Mouse (Mus musculus) stomach, postnatal 0 days (tissue): Measurements from ENCODE around the gene Myl9. TPM values are rescaled to one million over a fixed set of nuclear protein-coding genes. Genes with fewer than 3 reads are reported as not detected.
"Not testable (repeated sequence)": the region's sequence is repeated elsewhere in the genome, so short reads cannot be mapped to it uniquely, and the experiment has no call there.

Source experiments
- ATAC-seq: fragments of 200-750 bp; cut with Nextera tagmentation; 2 replicates; pipeline ENCODE4 v1.8.0; 2017; ENCODE audit not compliant: low FRiP score, low TSS enrichment
- DNase-seq: peaks from one replicate; pipeline ENCODE4 v3.0.0-alpha.2; 2016; ENCODE audit warnings: low spot score
- H3K27ac ChIP-seq: fragments of 300-500 bp; sonication (generic); replicated peaks from 2 replicates; pipeline ENCODE4 v1.5.1; 2014; ENCODE audit warnings: mild to moderate bottlenecking, control low read depth
- H3K27me3 ChIP-seq: fragments of 300-500 bp; sonication (generic); 2 replicates; pipeline ENCODE4 v1.6.1; 2014; ENCODE audit warnings: low read length; ENCODE audit not compliant: control insufficient read depth, insufficient read depth
- H3K36me3 ChIP-seq: fragments of 300-500 bp; sonication (generic); 2 replicates; pipeline ENCODE4 v1.6.1; 2014; ENCODE audit warnings: low read length, mixed read lengths; ENCODE audit not compliant: control insufficient read depth, insufficient read depth
- H3K4me1 ChIP-seq: fragments of 300-500 bp; sonication (generic); replicated peaks from 2 replicates; pipeline ENCODE4 v1.6.1; 2014; ENCODE audit warnings: antibody characterized with exemption; ENCODE audit not compliant: control insufficient read depth, insufficient read depth
- H3K4me2 ChIP-seq: fragments of 300-500 bp; sonication (generic); replicated peaks from 2 replicates; pipeline ENCODE4 v1.6.1; 2014; ENCODE audit warnings: low read depth, mild to moderate bottlenecking, control low read depth, moderate library complexity
- H3K4me3 ChIP-seq: fragments of 300-500 bp; sonication (generic); 2 replicates; pipeline ENCODE4 v1.5.1; 2014; ENCODE audit warnings: low read depth, low read length, control low read depth
- H3K9ac ChIP-seq: fragments of 300-500 bp; sonication (generic); 2 replicates; pipeline ENCODE4 v1.6.1; 2014; ENCODE audit warnings: mild to moderate bottlenecking, low read length, control low read depth, mixed read lengths
- H3K9me3 ChIP-seq: fragments of 300-500 bp; sonication (generic); 2 replicates; pipeline ENCODE4 v1.6.1; 2016; ENCODE audit warnings: low read length; ENCODE audit not compliant: control insufficient read depth
- CTCF ChIP-seq: IDR thresholded peaks from 2 replicates; pipeline ENCODE4 v1.5.1; 2016; ENCODE audit warnings: antibody characterized with exemption, low read depth, mild to moderate bottlenecking, moderate library complexity
- EP300 ChIP-seq: optimal IDR thresholded peaks from 2 replicates; pipeline ENCODE3; 2016; ENCODE audit warnings: antibody characterized with exemption
- WGBS: fragments of 180-500 bp; shearing (Covaris S2); extraction: QIAGEN DNeasy Blood & Tissue Kit; methylation state at CpG from one replicate; pipeline ENCODE4 v1.1.7; 2014; 5-methylcytosine and 5-hydroxymethylcytosine counted together
- polyA plus RNA-seq: library from polyadenylated mRNA; unstranded; fragments of >200 nt; fragmentation: Nextera tagmentation; extraction: Ambion mirVana; gene quantifications from 2 replicates; pipeline ENCODE4 v1.2.1, GENCODE M21; 2015

Myl9 gene
- polyA plus RNA-seq, 1 experiment from 2014 or later: 2,268 TPM

- TF ChIP-seq CTCF (no peak), EP300 (peak; percentile 77)
- 0 out of 2 replicates have a peak, but pooled peaks cover 2% of the 10 kb centered on the region for H3K36me3 ChIP-seq
- peak; percentile 16 for DNase-seq
- WGBS: 67% methylated on average over 10 of the region's 10 CpGs
- H3K4me1 ChIP-seq: no peaks in the 10 kb centered on the region
- H3K9ac ChIP-seq: no peak overlapping the region
- H3K27me3 ChIP-seq: no peaks in the 10 kb centered on the region
- no peak overlapping the region for H3K4me3 ChIP-seq
- H3K27ac ChIP-seq: no peak overlapping the region
- ATAC-seq: peak; percentile 28; the same call in 1 of the 2 replicates
- H3K4me2 ChIP-seq: no peak overlapping the region
- H3K9me3 ChIP-seq: no peaks in the 10 kb centered on the region
Measured at GRCm38 (mm10) chr2:156782481-156783348, 7.5 kb downstream of the Myl9 start.

- Histone ChIP-seq H3K4me2 (no peak overlapping the region), H3K4me1 (no peaks in the 10 kb centered on the region), H3K27ac (no peak overlapping the region), H3K27me3 (no peaks in the 10 kb centered on the region), H3K36me3 (0 out of 2 replicates have a peak, but pooled peaks cover 2% of the 10 kb centered on the region), H3K4me3 (no peak overlapping the region), H3K9ac (no peak overlapping the region), H3K9me3 (no peaks in the 10 kb centered on the region)
- TF ChIP-seq CTCF (no peak), EP300 (peak; percentile 53)
- DNase-seq (peak; percentile 55), ATAC-seq (peak; percentile 38; the same call in 1 of the 2 replicates)
- 50% methylated on average over 9 of the region's 9 CpGs for WGBS
Measured at GRCm38 (mm10) chr2:156783349-156783728, 8.1 kb downstream of the Myl9 start.

GRCm38 (mm10) chr2:156784016-156784585 is 8.9 kb downstream of the Myl9 start:
- no peak overlapping the region for H3K9ac ChIP-seq
- no peaks in the 10 kb centered on the region for H3K27me3 ChIP-seq
- H3K9me3 ChIP-seq: no peaks in the 10 kb centered on the region
- ATAC-seq: no peak
- H3K4me1 ChIP-seq: no peaks in the 10 kb centered on the region
- H3K4me3 ChIP-seq: no peak overlapping the region
- H3K27ac ChIP-seq: no peak overlapping the region
- TF ChIP-seq EP300 (no peak), CTCF (no peak)
- peak; percentile 13 for DNase-seq
- 43% methylated on average over 7 of the region's 7 CpGs for WGBS
- H3K36me3 ChIP-seq: 0 out of 2 replicates have a peak, but pooled peaks cover 2% of the 10 kb centered on the region
- no peak overlapping the region for H3K4me2 ChIP-seq

GRCm38 (mm10) chr2:156784891-156785290 is 9.7 kb downstream of the Myl9 start:
- DNase-seq: peak; percentile 4
- no peaks in the 10 kb centered on the region for H3K4me1 ChIP-seq
- H3K4me2 ChIP-seq: no peak overlapping the region
- H3K27ac ChIP-seq: no peak overlapping the region
- 0 out of 2 replicates have a peak, but pooled peaks cover 2% of the 10 kb centered on the region for H3K36me3 ChIP-seq
- no peaks in the 10 kb centered on the region for H3K27me3 ChIP-seq
- no peak for ATAC-seq
- H3K9ac ChIP-seq: no peak overlapping the region
- H3K9me3 ChIP-seq: no peaks in the 10 kb centered on the region
- TF ChIP-seq EP300 (no peak), CTCF (no peak)
- H3K4me3 ChIP-seq: no peak overlapping the region
- 86% methylated on average over 2 of the region's 2 CpGs for WGBS

- not testable (repeated sequence) for H3K4me1 ChIP-seq, DNase-seq, H3K9me3 ChIP-seq, H3K27me3 ChIP-seq, H3K36me3 ChIP-seq, H3K4me3 ChIP-seq, H3K4me2 ChIP-seq, ATAC-seq, H3K9ac ChIP-seq, H3K27ac ChIP-seq
Measured at GRCm38 (mm10) chr2:156786369-156786768, 11.1 kb downstream of the Myl9 start.
